Mouse (Mus musculus): Measurements from ENCODE around the gene Ten1.

DNA sequence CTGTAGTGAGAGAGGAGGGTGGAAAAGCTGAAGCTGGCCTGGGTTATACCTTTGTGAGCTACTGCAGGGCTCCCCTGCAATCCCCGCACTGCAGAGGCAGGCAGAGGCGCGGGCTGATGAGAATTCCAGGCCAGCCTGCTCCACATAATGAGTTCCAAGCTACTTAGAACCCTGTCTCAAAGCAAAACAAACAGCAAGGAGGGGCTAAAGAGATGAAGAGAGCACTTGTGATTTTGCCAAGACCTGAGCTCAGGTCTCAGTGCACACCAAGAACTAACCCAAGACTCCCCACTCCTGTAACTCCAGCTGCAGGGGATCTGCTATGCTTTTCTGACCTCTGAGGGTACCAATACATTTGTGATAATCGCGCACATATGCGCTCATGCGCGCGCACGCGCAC lies 12.3 kb upstream of the Ten1 start:
- TF ChIP-seq CTCF (IDR thresholded peaks at IDR 0.05; ENCODE audit: low read depth, low read length) (no peak), EP300 (IDR thresholded peaks at IDR 0.05; ENCODE audit: insufficient read depth, low read depth, low read length) (no peak), POLR2A (IDR thresholded peaks at IDR 0.05; ENCODE audit: insufficient read depth, low read length) (no peak)
